Mouse (Mus musculus) bone marrow, adult 2 months (tissue): ENCODE results near the gene Cutc. TPM values are rescaled to one million over a fixed set of nuclear protein-coding genes. Genes with fewer than 3 reads are reported as not detected.

Source experiments
- H3K27ac ChIP-seq: fragments of 200-500 bp; 2 replicates; pipeline ENCODE4 v1.5.1; 2012; ENCODE audit warnings: low read depth, mild to moderate bottlenecking, control low read depth, inconsistent platforms, low read length; ENCODE audit not compliant: control insufficient read depth, poor library complexity, insufficient read depth
- H3K4me1 ChIP-seq: fragments of 200-500 bp; 2 replicates; pipeline ENCODE4 v1.6.1; 2011; ENCODE audit warnings: low read length; ENCODE audit not compliant: control insufficient read depth, insufficient read depth
- H3K4me3 ChIP-seq: fragments of 200-500 bp; replicated peaks from 2 replicates; pipeline ENCODE3; 2011; ENCODE audit warnings: mild to moderate bottlenecking, low read depth, low read length, control low read depth; ENCODE audit not compliant: control insufficient read depth
- CTCF ChIP-seq: fragments of 200-500 bp; IDR thresholded peaks from 2 replicates; pipeline ENCODE4 v1.5.1; 2011; ENCODE audit warnings: low read length, control low read depth; ENCODE audit not compliant: control insufficient read depth, insufficient read depth
- POLR2A ChIP-seq: fragments of 200-500 bp; IDR thresholded peaks from 2 replicates; pipeline ENCODE4 v1.6.1; 2011; ENCODE audit warnings: low read depth, mild to moderate bottlenecking, control low read depth, low read length, borderline replicate concordance; ENCODE audit not compliant: control insufficient read depth
- WGBS: fragments of 180-500 bp; shearing (Covaris S2); methylation state at CpG from one replicate; pipeline ENCODE4 v1.1.7; 2018; 5-methylcytosine and 5-hydroxymethylcytosine counted together
- polyA plus RNA-seq: library from polyadenylated mRNA; stranded (reverse); fragments of >200 nt; gene quantifications from 2 replicates; pipeline ENCODE4 v1.2.4, GENCODE M21; 2011; ENCODE audit warnings: low replicate concordance; ENCODE audit not compliant: missing spikeins, insufficient read depth, insufficient read length

The Cutc gene
- polyA plus RNA-seq = 6.6 and 9.1 TPM in 2 replicates

DNA sequence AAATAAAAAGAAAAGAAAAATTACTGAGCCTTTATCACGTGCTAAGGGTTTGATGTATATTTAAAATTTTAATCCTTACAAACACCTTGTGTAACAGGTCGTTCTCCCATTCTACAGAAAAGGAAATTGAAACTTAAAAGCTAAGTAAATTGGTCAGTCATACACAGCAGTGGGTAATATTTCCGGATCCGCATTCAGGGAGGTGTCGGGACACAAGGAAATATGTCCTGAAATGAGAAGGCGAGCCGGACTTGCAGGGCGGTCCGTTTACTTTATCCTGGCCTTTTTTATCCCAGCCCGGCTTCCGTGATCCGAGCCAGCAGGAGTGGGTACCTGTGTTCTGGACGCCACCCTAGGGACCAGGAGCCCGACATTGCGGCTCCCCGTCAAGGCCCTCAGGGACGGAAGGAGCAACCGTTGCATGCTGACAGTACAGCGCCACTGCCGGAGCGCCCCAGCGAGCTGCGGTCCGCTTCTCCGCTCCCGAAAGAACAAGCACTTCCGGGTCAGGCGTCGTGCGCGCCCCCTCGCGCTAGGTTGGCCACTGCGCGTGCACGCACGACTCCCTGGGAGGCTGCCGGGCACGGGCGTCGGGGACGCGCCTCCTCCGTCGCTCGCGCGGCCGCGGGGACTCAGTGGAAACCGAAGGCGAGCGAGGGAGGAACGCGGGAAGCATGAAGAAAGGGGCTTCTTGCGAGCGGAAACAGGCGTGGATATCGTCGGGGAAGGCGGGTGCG, at the start of gene Cutc, which contains the start of gene Cox15:
Gene Cutc (plus strand): TSS at position 508 of the 737 bp plus-strand sequence.
Gene Cox15 (minus strand): TSS at position 512 of the 737 bp plus-strand sequence.
- Histone ChIP-seq H3K27ac (peak within 1 kb of the TSS; percentile 98), H3K4me3 (peak within 1 kb of the TSS; percentile 86), H3K4me1 (no peaks in the 10 kb centered on the region; the same call in none of the 2 replicates)
- TF ChIP-seq CTCF (no peak; the same call in 1 of the 2 replicates), POLR2A (peak; percentile 96)
- under 1% methylated on average over 62 of the region's 62 CpGs for whole genome bisulfite sequencing

DNA sequence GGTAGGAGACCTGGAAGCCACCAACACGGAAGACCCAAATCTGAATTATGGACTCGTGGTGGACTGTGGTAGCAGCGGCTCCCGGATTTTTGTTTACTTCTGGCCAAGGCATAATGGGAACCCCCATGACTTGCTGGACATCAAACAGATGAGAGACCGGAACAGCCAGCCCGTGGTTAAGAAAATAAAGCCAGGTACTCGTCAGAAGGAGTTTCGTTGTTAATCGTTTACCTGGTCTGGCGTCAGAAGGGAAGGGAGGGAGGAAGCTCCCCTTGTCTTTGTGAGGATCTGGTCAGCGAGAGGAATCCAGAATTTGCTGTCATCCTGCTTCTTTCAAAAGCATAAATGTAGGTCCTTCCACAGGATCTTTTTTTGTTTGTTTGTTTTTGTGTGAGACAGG, 48.6 kb upstream of the Cutc start:
- WGBS = 88% methylated on average over 11 of the region's 11 CpGs
- no peak overlapping the region for H3K27ac ChIP-seq
- TF ChIP-seq CTCF = no peak
- TF ChIP-seq POLR2A = no peak
- H3K4me3 ChIP-seq = no peak overlapping the region
- H3K4me1 ChIP-seq = peaks cover 1% of the 10 kb centered on the region; the same call in 1 of the 2 replicates

DNA sequence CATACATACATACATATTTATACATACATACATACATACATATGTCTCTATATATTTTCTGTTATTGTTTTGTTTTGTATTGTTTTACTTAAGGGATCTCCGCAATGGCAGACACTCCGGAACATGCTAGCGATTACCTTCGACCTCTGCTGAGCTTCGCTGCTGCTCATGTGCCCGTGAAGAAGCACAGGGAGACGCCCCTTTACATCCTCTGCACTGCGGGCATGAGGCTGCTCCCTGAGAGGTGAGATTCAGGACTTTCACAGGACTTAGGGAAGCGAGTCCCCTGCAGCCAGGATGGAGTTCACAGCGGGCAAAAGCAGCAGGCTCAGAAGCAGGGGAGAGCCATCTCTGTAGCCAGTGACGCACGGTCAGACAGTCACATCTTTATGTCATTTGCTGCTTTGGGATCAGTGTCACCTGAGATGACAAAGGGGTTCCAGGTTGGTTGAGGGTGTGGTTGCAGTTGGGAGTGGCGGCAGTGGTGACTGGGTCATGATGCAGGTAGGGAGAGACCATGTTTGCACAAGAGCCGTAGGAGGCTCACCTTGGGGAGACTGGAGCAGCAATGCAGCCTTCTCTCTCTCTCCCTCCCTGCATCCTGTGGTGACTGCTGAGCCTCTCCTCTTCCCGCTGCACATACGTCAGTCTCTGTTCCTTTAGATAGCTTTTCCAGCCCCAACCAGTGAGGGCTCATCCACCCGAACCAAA, 47.9 kb upstream of the Cutc start:
- WGBS = 91% methylated on average over 17 of the region's 17 CpGs
- H3K4me1 ChIP-seq = peaks cover 3% of the 10 kb centered on the region; the same call in 1 of the 2 replicates
- H3K4me3 ChIP-seq = no peak overlapping the region
- TF ChIP-seq CTCF = no peak
- TF ChIP-seq POLR2A = no peak
- H3K27ac ChIP-seq = no peak overlapping the region

DNA sequence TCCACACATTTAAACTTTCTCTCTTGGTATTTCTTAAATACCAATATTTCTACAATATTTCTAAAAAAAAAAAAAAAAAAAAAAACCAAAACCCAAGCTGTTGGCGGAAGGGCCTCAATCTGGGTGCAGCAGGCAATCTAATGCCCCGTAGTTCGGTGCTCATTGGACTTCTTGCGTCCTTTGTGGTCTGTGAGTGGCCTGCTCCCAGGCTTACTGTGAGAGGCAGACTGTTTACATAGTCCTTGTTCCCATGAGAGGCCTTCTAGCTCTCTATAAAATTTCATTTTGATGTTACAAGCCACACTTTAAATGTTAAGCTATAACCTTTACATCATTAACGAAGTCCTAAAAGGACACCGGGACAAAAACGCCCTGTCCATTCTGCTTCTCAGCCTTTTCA, 44.6 kb upstream of the Cutc start:
- peaks cover 3% of the 10 kb centered on the region; the same call in 1 of the 2 replicates for H3K4me1 ChIP-seq
- no peak overlapping the region for H3K4me3 ChIP-seq
- TF ChIP-seq CTCF = no peak
- TF ChIP-seq POLR2A = no peak
- 88% methylated on average over 7 of the region's 7 CpGs for WGBS
- H3K27ac ChIP-seq = no peak overlapping the region

DNA sequence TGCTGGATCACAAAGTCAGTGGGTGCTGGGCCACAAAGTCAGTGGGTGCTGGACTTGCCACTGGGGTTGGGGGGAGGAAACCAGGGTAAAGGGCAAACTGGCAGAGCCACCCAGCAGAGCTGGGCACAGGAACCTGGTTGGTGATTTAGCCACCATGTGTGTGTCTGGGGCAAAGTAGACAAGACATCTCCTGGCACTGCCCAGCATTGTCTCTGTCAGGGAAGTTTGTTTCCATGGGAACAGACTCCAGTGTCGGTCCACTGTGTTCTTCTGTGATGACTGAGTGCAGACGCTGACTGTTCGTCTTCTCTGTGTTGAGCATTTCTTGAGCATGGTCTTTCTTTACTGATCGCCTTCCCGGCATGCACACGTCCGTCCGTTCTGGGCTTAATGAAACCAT, 43.5 kb upstream of the Cutc start:
- Histone ChIP-seq H3K4me3 (no peak overlapping the region), H3K4me1 (peaks cover 3% of the 10 kb centered on the region; the same call in 1 of the 2 replicates), H3K27ac (peak overlapping the region; percentile 15; the same call in 1 of the 2 replicates)
- 89% methylated on average over 8 of the region's 8 CpGs for WGBS
- no peak for TF ChIP-seq CTCF
- no peak for TF ChIP-seq POLR2A

DNA sequence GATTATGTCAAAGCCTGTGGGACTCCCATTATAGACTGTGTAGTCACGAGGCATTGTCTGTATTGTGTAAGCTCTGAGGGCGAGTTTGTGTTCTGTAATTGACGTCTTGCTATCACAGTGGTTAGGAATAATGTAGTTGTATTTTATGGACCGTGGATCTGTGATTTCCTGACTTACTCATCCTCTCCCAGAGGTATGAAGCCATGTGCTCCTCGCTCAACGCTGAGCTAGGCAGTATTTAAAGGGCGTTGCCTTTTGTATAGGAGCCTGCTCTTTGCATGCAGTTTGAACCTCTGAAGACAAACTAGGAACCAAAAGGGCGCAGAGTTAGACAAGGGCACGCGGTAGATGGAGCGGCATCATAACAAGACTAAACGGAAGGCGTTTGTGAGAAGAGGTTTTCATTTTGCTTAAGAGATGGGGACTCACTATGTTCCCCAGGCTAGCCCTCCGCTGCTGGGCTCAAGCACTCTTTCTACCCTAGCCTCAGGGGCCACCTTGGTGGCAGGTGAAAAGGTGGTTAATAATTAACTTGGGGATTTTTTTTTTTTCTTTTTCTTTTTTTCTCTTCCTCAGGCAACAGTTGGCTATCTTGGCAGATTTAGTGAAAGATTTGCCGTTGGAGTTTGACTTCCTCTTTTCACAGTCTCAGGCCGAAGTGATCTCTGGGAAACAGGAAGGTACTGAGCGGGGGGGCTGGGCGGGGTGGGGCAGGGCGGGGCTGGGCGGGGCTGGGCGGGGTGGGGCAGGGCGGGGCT, 41.5 kb upstream of the Cutc start:
- no peak for TF ChIP-seq POLR2A
- TF ChIP-seq CTCF = no peak
- H3K4me3 ChIP-seq = peak overlapping the region; percentile 63
- WGBS = 11% methylated on average over 21 of the region's 22 CpGs
- H3K27ac ChIP-seq = peak overlapping the region; percentile 98
- H3K4me1 ChIP-seq = peaks cover 3% of the 10 kb centered on the region; the same call in 1 of the 2 replicates

DNA sequence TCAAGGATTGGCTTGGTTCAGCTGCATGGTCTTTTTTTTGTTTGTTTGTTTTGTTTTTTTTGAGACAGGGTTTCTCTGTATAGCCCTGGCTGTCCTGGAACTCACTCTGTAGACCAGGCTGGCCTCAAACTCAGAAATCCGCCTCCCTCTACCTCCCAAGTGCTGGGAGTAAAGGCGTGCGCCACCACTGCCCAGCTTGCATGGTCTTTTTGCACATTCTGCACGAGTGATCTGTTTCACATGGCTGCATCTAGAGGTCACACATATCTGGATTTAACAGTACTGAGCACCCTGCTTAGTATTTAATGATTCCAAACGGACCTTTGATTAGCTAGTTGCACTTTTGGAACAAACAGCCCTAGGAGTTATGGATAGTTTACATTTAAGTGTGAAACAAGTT, 40.8 kb upstream of the Cutc start:
- peak overlapping the region; percentile 9; the same call in 1 of the 2 replicates for H3K27ac ChIP-seq
- WGBS = 69% methylated on average over 5 of the region's 5 CpGs
- H3K4me1 ChIP-seq = peaks cover 3% of the 10 kb centered on the region; the same call in 1 of the 2 replicates
- H3K4me3 ChIP-seq = no peak overlapping the region
- TF ChIP-seq POLR2A (no peak), CTCF (no peak)
